Mouse (Mus musculus): ENCODE measurements at regions not wholly inside any gene's neighbourhood (a gene's known extent, or its start where the extent isn't known, plus 50 kb on each side); places are given as distances from the start of the nearest gene placed in this dataset.

DNA sequence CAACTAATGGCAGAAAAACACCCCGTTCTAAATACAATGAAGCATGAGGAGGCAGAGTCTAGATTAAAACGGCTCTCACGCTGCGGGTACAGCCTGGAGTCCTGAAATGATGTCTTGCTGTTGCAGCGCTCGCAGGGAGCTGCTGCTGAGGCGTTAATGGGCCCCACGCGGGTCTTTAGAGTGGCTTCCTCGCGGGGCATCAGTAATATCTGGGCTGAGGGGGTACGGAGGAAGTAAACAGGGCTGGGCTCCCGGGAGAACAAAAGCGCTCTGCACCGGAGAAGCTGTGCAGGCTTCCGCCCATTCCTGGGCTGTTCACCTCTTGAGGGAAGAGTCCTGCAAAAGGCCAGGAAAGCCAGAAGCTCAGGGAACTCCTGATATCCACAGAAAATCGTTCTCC lies 135.4 kb downstream of the Rps29 start:
- DNase-seq (ENCODE audit: low spot score) (peak; percentile 11), ATAC-seq (ENCODE audit: insufficient read depth, low FRiP score, low TSS enrichment) (no peak)
- Histone ChIP-seq H3K4me1 (ENCODE audit: control insufficient read depth, insufficient read depth, low read length) (no peaks in the 10 kb centered on the region), H3K27me3 (ENCODE audit: control insufficient read depth, insufficient read depth, low read length) (no peaks in the 10 kb centered on the region), H3K9me3 (ENCODE audit: control insufficient read depth, low read length) (no peaks in the 10 kb centered on the region), H3K4me3 (ENCODE audit: low read depth, low read length) (no peak overlapping the region), H3K36me3 (ENCODE audit: control insufficient read depth, insufficient read depth, low read length) (no peaks in the 10 kb centered on the region), H3K4me2 (ENCODE audit: low read depth) (no peak overlapping the region), H3K27ac (ENCODE audit: low read depth, low read length) (no peak overlapping the region), H3K9ac (ENCODE audit: low read length) (no peak overlapping the region; the same call in 1 of the 2 replicates)
- WGBS, result 53% methylated on average over 17 of the region's 17 CpGs

DNA sequence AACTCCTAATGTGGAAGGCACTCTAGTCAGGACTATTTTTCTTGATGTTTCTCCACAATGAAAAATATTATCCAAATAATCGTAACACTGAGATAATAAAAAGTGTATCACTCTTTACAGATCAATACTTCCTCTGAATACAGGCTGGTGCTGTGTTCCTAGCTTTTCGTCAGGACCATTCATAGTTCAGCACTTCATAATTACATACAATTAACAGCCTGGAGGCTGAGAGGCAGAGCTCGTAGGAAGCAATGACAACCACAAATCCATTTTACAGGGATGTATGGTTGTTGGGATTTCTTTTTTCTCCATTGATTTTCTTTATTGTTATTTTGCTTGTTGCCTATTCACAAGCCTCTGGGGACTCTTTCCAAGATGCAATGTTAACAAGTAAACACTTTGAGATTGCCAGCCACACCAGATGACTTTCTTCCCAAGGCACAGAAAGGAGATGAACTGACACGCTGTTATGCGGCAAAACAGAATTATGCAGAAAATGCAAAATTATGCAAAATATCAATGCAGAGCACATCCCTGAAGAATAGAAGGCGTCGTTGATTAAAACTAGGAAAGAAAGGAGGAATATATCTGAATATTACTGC lies 142.2 kb downstream of the Rps29 start:
- Histone ChIP-seq H3K27ac (ENCODE audit: low read depth, low read length) (no peak overlapping the region), H3K4me3 (ENCODE audit: low read depth, low read length) (no peak overlapping the region), H3K27me3 (ENCODE audit: control insufficient read depth, insufficient read depth, low read length) (no peaks in the 10 kb centered on the region), H3K9ac (ENCODE audit: low read length) (no peak overlapping the region), H3K9me3 (ENCODE audit: control insufficient read depth, low read length) (no peaks in the 10 kb centered on the region), H3K4me2 (ENCODE audit: low read depth) (no peak overlapping the region), H3K4me1 (ENCODE audit: control insufficient read depth, insufficient read depth, low read length) (no peaks in the 10 kb centered on the region), H3K36me3 (ENCODE audit: control insufficient read depth, insufficient read depth, low read length) (no peaks in the 10 kb centered on the region)
- WGBS, result 91% methylated on average over 7 of the region's 7 CpGs
- ATAC-seq (ENCODE audit: insufficient read depth, low FRiP score, low TSS enrichment) (no peak), DNase-seq (ENCODE audit: low spot score) (no peak)

GRCm38 (mm10) chr12:69005141-69005540 lies 153.8 kb downstream of the Rps29 start:
- no peak for ATAC-seq (ENCODE audit: insufficient read depth, low FRiP score, low TSS enrichment)
- no peak for DNase-seq (ENCODE audit: low spot score)
- H3K9me3 ChIP-seq (ENCODE audit: control insufficient read depth, low read length), result no peaks in the 10 kb centered on the region
- H3K4me2 ChIP-seq (ENCODE audit: low read depth), result no peak overlapping the region
- no peak overlapping the region for H3K27ac ChIP-seq (ENCODE audit: low read depth, low read length)
- H3K4me3 ChIP-seq (ENCODE audit: low read depth, low read length), result no peak overlapping the region
- no peaks in the 10 kb centered on the region for H3K4me1 ChIP-seq (ENCODE audit: control insufficient read depth, insufficient read depth, low read length)
- H3K9ac ChIP-seq (ENCODE audit: low read length), result no peak overlapping the region
- no peaks in the 10 kb centered on the region for H3K27me3 ChIP-seq (ENCODE audit: control insufficient read depth, insufficient read depth, low read length)
- no peaks in the 10 kb centered on the region for H3K36me3 ChIP-seq (ENCODE audit: control insufficient read depth, insufficient read depth, low read length)

DNA sequence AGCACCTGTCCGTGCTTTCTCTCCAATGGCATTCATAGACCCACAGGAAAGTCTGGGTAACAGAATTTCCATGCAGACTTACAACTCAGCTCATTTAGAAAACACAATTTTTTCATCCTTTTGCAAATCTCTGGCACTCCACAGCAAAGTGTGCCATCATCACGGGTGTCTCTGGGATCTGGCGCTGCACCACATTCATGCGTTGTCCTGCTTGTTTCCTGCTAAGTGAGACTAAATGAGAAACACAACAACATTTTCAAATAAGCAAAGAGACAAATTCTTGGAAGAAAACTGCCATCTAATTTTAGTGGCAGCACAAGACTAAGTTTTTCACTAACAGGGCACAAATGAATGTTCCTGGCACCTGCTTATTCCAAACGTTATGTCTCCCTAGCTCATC lies 156.9 kb downstream of the Rps29 start:
- no peak overlapping the region for H3K4me2 ChIP-seq (ENCODE audit: low read depth)

GRCm38 (mm10) chr12:68997259-68997658 lies 161.7 kb downstream of the Rps29 start:
- WGBS, result 83% methylated on average over 6 of the region's 6 CpGs
- H3K4me2 ChIP-seq (ENCODE audit: low read depth), result no peak overlapping the region
- ATAC-seq (ENCODE audit: insufficient read depth, low FRiP score, low TSS enrichment) (no peak), DNase-seq (ENCODE audit: low spot score) (no peak)
- H3K9me3 ChIP-seq (ENCODE audit: control insufficient read depth, low read length), result no peaks in the 10 kb centered on the region
- H3K36me3 ChIP-seq (ENCODE audit: control insufficient read depth, insufficient read depth, low read length), result no peaks in the 10 kb centered on the region
- no peak overlapping the region for H3K4me3 ChIP-seq (ENCODE audit: low read depth, low read length)
- H3K4me1 ChIP-seq (ENCODE audit: control insufficient read depth, insufficient read depth, low read length), result no peaks in the 10 kb centered on the region
- H3K9ac ChIP-seq (ENCODE audit: low read length), result no peak overlapping the region
- H3K27ac ChIP-seq (ENCODE audit: low read depth, low read length), result no peak overlapping the region
- no peaks in the 10 kb centered on the region for H3K27me3 ChIP-seq (ENCODE audit: control insufficient read depth, insufficient read depth, low read length)

More for the DNA sequence above, 156.9 kb downstream of the Rps29 start:
- H3K27ac ChIP-seq (ENCODE audit: low read depth, low read length), result no peak overlapping the region
- ATAC-seq (ENCODE audit: insufficient read depth, low FRiP score, low TSS enrichment) (no peak), DNase-seq (ENCODE audit: low spot score) (no peak)
- no peaks in the 10 kb centered on the region for H3K36me3 ChIP-seq (ENCODE audit: control insufficient read depth, insufficient read depth, low read length)
- H3K9ac ChIP-seq (ENCODE audit: low read length), result no peak overlapping the region
- no peaks in the 10 kb centered on the region for H3K9me3 ChIP-seq (ENCODE audit: control insufficient read depth, low read length)
- H3K4me1 ChIP-seq (ENCODE audit: control insufficient read depth, insufficient read depth, low read length), result no peaks in the 10 kb centered on the region
- H3K27me3 ChIP-seq (ENCODE audit: control insufficient read depth, insufficient read depth, low read length), result no peaks in the 10 kb centered on the region
- WGBS, result 89% methylated on average over 5 of the region's 5 CpGs
- H3K4me3 ChIP-seq (ENCODE audit: low read depth, low read length), result no peak overlapping the region

GRCm38 (mm10) chr12:68996740-68997139 lies 162.2 kb downstream of the Rps29 start:
- 68% methylated on average over 12 of the region's 12 CpGs for WGBS
- Histone ChIP-seq H3K27me3 (ENCODE audit: control insufficient read depth, insufficient read depth, low read length) (no peaks in the 10 kb centered on the region), H3K9ac (ENCODE audit: low read length) (no peak overlapping the region), H3K9me3 (ENCODE audit: control insufficient read depth, low read length) (no peaks in the 10 kb centered on the region), H3K4me1 (ENCODE audit: control insufficient read depth, insufficient read depth, low read length) (no peaks in the 10 kb centered on the region), H3K4me2 (ENCODE audit: low read depth) (no peak overlapping the region), H3K27ac (ENCODE audit: low read depth, low read length) (no peak overlapping the region), H3K36me3 (ENCODE audit: control insufficient read depth, insufficient read depth, low read length) (no peaks in the 10 kb centered on the region), H3K4me3 (ENCODE audit: low read depth, low read length) (no peak overlapping the region)
- DNase-seq (ENCODE audit: low spot score), result no peak
- no peak for ATAC-seq (ENCODE audit: insufficient read depth, low FRiP score, low TSS enrichment)

DNA sequence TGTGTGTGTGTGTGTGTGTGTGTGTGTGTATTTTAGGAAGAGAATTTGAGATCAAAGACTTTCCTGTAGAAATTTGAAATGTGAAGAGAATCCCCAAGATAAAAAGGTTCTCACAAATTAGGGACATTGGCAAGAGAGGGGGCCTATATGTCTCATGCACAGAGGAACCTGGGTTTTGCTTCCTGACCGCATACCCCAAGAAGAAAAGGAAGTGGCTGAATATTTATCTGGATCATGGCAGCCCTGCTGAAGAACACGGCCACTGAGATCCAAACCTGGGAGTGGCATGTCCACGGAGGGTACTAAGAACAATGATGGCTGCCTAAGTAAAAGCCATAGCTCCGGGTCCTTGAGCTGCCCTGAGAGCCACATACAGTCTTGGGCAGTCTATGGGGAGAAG lies 178.3 kb downstream of the Rps29 start:
- H3K4me2 ChIP-seq (ENCODE audit: low read depth), result no peak overlapping the region
- H3K4me1 ChIP-seq (ENCODE audit: control insufficient read depth, insufficient read depth, low read length), result no peaks in the 10 kb centered on the region
- H3K4me3 ChIP-seq (ENCODE audit: low read depth, low read length), result no peak overlapping the region
- 91% methylated on average over 4 of the region's 4 CpGs for WGBS
- H3K27me3 ChIP-seq (ENCODE audit: control insufficient read depth, insufficient read depth, low read length), result no peaks in the 10 kb centered on the region
- DNase-seq (ENCODE audit: low spot score) (no peak), ATAC-seq (ENCODE audit: insufficient read depth, low FRiP score, low TSS enrichment) (no peak)
- no peak overlapping the region for H3K9ac ChIP-seq (ENCODE audit: low read length)
- H3K9me3 ChIP-seq (ENCODE audit: control insufficient read depth, low read length), result no peaks in the 10 kb centered on the region
- no peaks in the 10 kb centered on the region for H3K36me3 ChIP-seq (ENCODE audit: control insufficient read depth, insufficient read depth, low read length)
- H3K27ac ChIP-seq (ENCODE audit: low read depth, low read length), result no peak overlapping the region

- no peaks in the 10 kb centered on the region for H3K36me3 ChIP-seq (ENCODE audit: control insufficient read depth, insufficient read depth, low read length)
- no peak for ATAC-seq (ENCODE audit: insufficient read depth, low FRiP score, low TSS enrichment)
- no peak for DNase-seq (ENCODE audit: low spot score)
- no peak overlapping the region for H3K4me3 ChIP-seq (ENCODE audit: low read depth, low read length)
- no peaks in the 10 kb centered on the region for H3K9me3 ChIP-seq (ENCODE audit: control insufficient read depth, low read length)
- H3K27ac ChIP-seq (ENCODE audit: low read depth, low read length), result no peak overlapping the region
- 82% methylated on average over 4 of the region's 4 CpGs for WGBS
- no peak overlapping the region for H3K4me2 ChIP-seq (ENCODE audit: low read depth)
- no peaks in the 10 kb centered on the region for H3K27me3 ChIP-seq (ENCODE audit: control insufficient read depth, insufficient read depth, low read length)
- no peaks in the 10 kb centered on the region for H3K4me1 ChIP-seq (ENCODE audit: control insufficient read depth, insufficient read depth, low read length)
- no peak overlapping the region for H3K9ac ChIP-seq (ENCODE audit: low read length)
Measured at GRCm38 (mm10) chr12:68980173-68980572, 178.8 kb downstream of the Rps29 start.

DNA sequence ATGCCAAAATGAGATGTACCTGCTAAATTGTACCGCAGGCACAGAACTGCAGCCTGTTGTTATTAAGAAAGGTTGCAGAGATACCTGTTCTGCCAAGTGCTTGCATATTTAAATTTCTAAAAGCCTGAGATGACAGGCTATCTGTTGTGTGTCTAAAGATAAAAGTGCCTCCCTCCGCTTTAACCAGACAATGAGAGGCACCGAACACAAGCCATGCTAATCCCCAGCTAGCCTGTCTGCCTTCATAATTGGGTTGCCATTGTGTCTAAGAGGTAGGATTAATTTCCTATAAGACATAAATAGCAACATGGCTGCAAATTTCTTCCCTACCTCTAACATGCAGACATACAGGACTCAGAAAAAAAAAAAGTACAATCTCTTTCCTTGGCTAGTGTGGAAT lies 179.8 kb downstream of the Rps29 start:
- WGBS, result 87% methylated on average over 3 of the region's 3 CpGs
- DNase-seq (ENCODE audit: low spot score) (no peak), ATAC-seq (ENCODE audit: insufficient read depth, low FRiP score, low TSS enrichment) (no peak)
- Histone ChIP-seq H3K36me3 (ENCODE audit: control insufficient read depth, insufficient read depth, low read length) (no peaks in the 10 kb centered on the region), H3K4me1 (ENCODE audit: control insufficient read depth, insufficient read depth, low read length) (no peaks in the 10 kb centered on the region), H3K9me3 (ENCODE audit: control insufficient read depth, low read length) (no peaks in the 10 kb centered on the region), H3K27me3 (ENCODE audit: control insufficient read depth, insufficient read depth, low read length) (no peaks in the 10 kb centered on the region), H3K9ac (ENCODE audit: low read length) (no peak overlapping the region), H3K4me2 (ENCODE audit: low read depth) (no peak overlapping the region), H3K27ac (ENCODE audit: low read depth, low read length) (no peak overlapping the region), H3K4me3 (ENCODE audit: low read depth, low read length) (no peak overlapping the region)

Measured in neural tube, embryonic 11.5 days (tissue).